Mouse (Mus musculus) stomach, postnatal 0 days (tissue): Measurements from ENCODE around the gene Lrg1. TPM values are rescaled to one million over a fixed set of nuclear protein-coding genes. Genes with fewer than 3 reads are reported as not detected.

Source experiments
- ATAC-seq: fragments of 200-750 bp; cut with Nextera tagmentation; 2 replicates; pipeline ENCODE4 v1.8.0; 2017; ENCODE audit not compliant: low FRiP score, low TSS enrichment
- DNase-seq: peaks from one replicate; pipeline ENCODE4 v3.0.0-alpha.2; 2016; ENCODE audit warnings: low spot score
- H3K27ac ChIP-seq: fragments of 300-500 bp; sonication (generic); replicated peaks from 2 replicates; pipeline ENCODE4 v1.5.1; 2014; ENCODE audit warnings: mild to moderate bottlenecking, control low read depth
- H3K27me3 ChIP-seq: fragments of 300-500 bp; sonication (generic); 2 replicates; pipeline ENCODE4 v1.6.1; 2014; ENCODE audit warnings: low read length; ENCODE audit not compliant: control insufficient read depth, insufficient read depth
- H3K36me3 ChIP-seq: fragments of 300-500 bp; sonication (generic); 2 replicates; pipeline ENCODE4 v1.6.1; 2014; ENCODE audit warnings: low read length, mixed read lengths; ENCODE audit not compliant: control insufficient read depth, insufficient read depth
- H3K4me1 ChIP-seq: fragments of 300-500 bp; sonication (generic); replicated peaks from 2 replicates; pipeline ENCODE4 v1.6.1; 2014; ENCODE audit warnings: antibody characterized with exemption; ENCODE audit not compliant: control insufficient read depth, insufficient read depth
- H3K4me2 ChIP-seq: fragments of 300-500 bp; sonication (generic); replicated peaks from 2 replicates; pipeline ENCODE4 v1.6.1; 2014; ENCODE audit warnings: low read depth, mild to moderate bottlenecking, control low read depth, moderate library complexity
- H3K4me3 ChIP-seq: fragments of 300-500 bp; sonication (generic); 2 replicates; pipeline ENCODE4 v1.5.1; 2014; ENCODE audit warnings: low read depth, low read length, control low read depth
- H3K9ac ChIP-seq: fragments of 300-500 bp; sonication (generic); 2 replicates; pipeline ENCODE4 v1.6.1; 2014; ENCODE audit warnings: mild to moderate bottlenecking, low read length, control low read depth, mixed read lengths
- H3K9me3 ChIP-seq: fragments of 300-500 bp; sonication (generic); 2 replicates; pipeline ENCODE4 v1.6.1; 2016; ENCODE audit warnings: low read length; ENCODE audit not compliant: control insufficient read depth
- CTCF ChIP-seq: IDR thresholded peaks from 2 replicates; pipeline ENCODE4 v1.5.1; 2016; ENCODE audit warnings: antibody characterized with exemption, low read depth, mild to moderate bottlenecking, moderate library complexity
- EP300 ChIP-seq: optimal IDR thresholded peaks from 2 replicates; pipeline ENCODE3; 2016; ENCODE audit warnings: antibody characterized with exemption
- WGBS: fragments of 180-500 bp; shearing (Covaris S2); extraction: QIAGEN DNeasy Blood & Tissue Kit; methylation state at CpG from one replicate; pipeline ENCODE4 v1.1.7; 2014; 5-methylcytosine and 5-hydroxymethylcytosine counted together
- polyA plus RNA-seq: library from polyadenylated mRNA; unstranded; fragments of >200 nt; fragmentation: Nextera tagmentation; extraction: Ambion mirVana; gene quantifications from 2 replicates; pipeline ENCODE4 v1.2.1, GENCODE M21; 2015

The Lrg1 gene
- polyA plus RNA-seq, 1 experiment from 2014 or later = 1.2 TPM

DNA sequence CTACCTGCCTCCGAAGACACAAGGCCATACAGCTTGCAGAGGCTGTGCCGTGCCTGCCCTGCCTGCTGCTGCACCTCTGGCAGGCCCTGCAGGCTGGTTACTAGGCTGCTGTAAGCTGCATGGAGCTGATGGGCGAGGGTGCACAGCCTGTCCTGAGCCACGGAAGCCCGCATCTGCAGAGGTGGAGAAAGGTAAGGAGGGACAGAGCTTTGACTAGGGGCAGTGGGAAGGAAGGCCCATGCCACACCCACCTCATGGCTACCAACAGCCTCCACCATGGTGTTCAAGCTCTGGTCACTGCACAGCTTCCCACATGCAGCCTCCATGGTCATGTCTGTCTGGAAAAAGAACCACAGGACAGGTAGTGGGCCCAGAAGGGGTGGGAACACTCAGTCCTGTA lies 19.6 kb downstream of the Lrg1 start:
- Histone ChIP-seq H3K36me3 (peaks cover 28% of the 10 kb centered on the region), H3K27ac (no peak overlapping the region), H3K9ac (no peak overlapping the region), H3K4me2 (no peak overlapping the region), H3K27me3 (no peaks in the 10 kb centered on the region), H3K4me3 (no peak overlapping the region), H3K4me1 (no peaks in the 10 kb centered on the region), H3K9me3 (no peaks in the 10 kb centered on the region)
- no peak for ATAC-seq
- no peak for DNase-seq
- TF ChIP-seq CTCF = no peak
- no peak for TF ChIP-seq EP300
- 91% methylated on average over 5 of the region's 5 CpGs for WGBS

DNA sequence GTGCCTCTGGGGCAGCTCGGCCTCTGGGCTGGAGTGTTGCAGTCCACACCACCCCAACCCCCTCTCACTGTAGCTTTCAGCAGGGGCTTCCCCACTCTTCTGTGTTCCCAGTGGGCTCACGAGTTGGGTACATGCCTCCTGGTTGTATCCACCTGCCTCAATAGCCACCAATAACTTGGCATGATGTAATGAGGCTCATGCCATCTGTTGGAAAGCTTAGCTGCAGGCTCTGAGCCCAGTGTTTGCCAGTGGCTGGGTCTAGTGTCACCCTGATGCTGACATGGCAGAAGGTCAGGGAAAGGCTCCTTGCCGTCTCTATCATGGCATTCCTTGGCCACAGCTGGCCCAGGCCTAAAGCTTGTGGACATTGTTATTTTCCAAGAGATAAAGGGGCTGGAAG lies 21.0 kb downstream of the Lrg1 start:
- Histone ChIP-seq H3K4me1 (no peaks in the 10 kb centered on the region), H3K4me3 (no peak overlapping the region), H3K4me2 (no peak overlapping the region), H3K27ac (no peak overlapping the region), H3K9me3 (no peaks in the 10 kb centered on the region), H3K9ac (no peak overlapping the region), H3K27me3 (no peaks in the 10 kb centered on the region), H3K36me3 (peaks cover 31% of the 10 kb centered on the region)
- ATAC-seq (no peak), DNase-seq (no peak)
- WGBS = 80% methylated on average over 3 of the region's 3 CpGs
- no peak for TF ChIP-seq CTCF
- TF ChIP-seq EP300 = no peak

DNA sequence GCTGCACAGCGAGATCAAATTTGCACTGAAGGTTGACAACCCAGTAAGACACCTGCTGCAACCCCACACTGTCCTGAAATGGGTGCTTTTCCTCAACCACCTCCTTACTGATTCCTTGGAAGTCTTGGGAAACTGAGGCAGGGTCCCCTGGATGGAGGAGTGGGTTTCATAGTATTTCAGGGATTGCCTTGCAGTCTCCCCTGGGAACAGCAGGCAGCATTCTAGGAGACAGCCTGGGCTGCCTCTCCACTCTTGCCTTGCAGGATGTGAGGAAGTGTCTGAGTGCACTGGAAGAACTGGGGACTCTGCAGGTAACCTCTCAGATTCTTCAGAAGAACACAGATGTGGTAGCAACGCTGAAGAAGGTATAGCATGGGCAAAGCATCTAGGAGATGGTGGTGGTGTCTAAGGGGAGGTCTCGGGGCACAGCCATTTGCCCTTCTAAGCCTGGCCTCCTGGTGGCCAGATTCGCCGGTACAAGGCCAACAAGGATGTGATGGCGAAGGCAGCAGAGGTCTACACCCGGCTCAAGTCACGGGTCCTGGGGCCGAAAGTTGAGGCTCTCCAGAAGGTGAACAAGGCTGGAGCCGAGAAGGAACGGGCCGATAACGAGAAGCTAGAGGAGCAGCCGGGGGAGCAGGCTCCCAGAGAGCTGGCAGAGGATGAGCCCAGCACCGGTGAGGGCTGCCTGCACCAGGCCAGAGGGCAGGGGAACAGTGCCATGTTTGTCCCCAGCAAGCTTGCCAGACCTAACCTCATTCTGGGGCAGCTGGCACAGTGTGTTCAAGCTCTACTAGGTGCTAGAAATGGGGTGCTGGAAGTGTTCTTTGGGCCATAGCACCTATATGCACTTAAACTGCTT lies 22.9 kb downstream of the Lrg1 start:
- TF ChIP-seq CTCF (peak; percentile 41), EP300 (no peak)
- H3K27ac ChIP-seq = no peak overlapping the region
- ATAC-seq = no peak
- no peaks in the 10 kb centered on the region for H3K27me3 ChIP-seq
- H3K4me2 ChIP-seq = no peak overlapping the region
- DNase-seq = no peak
- 91% methylated on average over 15 of the region's 15 CpGs for WGBS
- no peak overlapping the region for H3K9ac ChIP-seq
- H3K36me3 ChIP-seq = peaks cover 31% of the 10 kb centered on the region
- no peak overlapping the region for H3K4me3 ChIP-seq
- no peaks in the 10 kb centered on the region for H3K9me3 ChIP-seq
- H3K4me1 ChIP-seq = no peaks in the 10 kb centered on the region

DNA sequence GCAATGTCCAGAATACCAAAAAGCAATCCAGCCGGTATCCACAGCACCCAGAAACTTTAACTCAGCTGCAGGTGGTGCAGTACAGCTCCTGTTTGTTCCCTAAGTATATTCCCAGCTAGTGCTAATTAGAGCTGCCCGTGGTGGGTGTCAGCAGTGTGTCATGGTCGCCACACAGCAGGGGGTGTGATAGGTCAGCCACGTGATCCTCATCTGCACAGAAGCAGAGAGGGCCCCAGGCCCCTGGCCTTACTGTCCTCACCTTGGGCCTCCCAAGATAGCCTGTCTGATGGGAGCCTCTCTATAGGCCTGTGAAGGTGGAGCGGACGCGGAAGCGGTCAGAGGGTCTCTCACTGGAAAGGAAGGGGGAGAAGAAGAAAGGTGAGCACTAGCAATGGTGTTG lies 23.6 kb downstream of the Lrg1 start:
- ATAC-seq (no peak), DNase-seq (no peak)
- no peaks in the 10 kb centered on the region for H3K4me1 ChIP-seq
- H3K4me2 ChIP-seq = no peak overlapping the region
- no peaks in the 10 kb centered on the region for H3K27me3 ChIP-seq
- H3K27ac ChIP-seq = no peak overlapping the region
- no peak overlapping the region for H3K9ac ChIP-seq
- H3K4me3 ChIP-seq = no peak overlapping the region
- 94% methylated on average over 8 of the region's 8 CpGs for WGBS
- no peaks in the 10 kb centered on the region for H3K9me3 ChIP-seq
- peaks cover 33% of the 10 kb centered on the region for H3K36me3 ChIP-seq
- no peak for TF ChIP-seq EP300
- no peak for TF ChIP-seq CTCF

DNA sequence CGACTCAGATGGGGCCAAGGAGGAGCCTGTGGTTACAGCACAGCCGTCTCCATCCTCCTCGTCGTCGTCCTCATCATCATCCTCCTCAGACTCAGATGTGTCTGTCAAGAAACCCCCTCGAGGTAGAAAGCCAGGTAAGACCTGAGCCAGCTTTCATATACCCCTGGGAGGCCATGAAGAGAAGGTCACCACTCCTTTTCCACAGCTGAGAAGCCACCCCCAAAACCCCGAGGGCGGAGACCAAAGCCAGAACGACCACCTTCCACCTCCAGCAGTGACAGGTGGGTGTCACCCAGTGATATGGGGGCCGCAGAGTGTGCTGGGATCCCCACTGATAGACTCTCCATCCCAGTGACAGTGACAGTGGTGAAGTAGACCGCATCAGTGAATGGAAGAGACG lies 24.9 kb downstream of the Lrg1 start:
- Histone ChIP-seq H3K4me2 (no peak overlapping the region), H3K27ac (no peak overlapping the region), H3K36me3 (peaks cover 33% of the 10 kb centered on the region), H3K9ac (no peak overlapping the region), H3K27me3 (no peaks in the 10 kb centered on the region), H3K4me3 (no peak overlapping the region), H3K4me1 (no peaks in the 10 kb centered on the region), H3K9me3 (no peaks in the 10 kb centered on the region)
- ATAC-seq (no peak), DNase-seq (no peak)
- 92% methylated on average over 12 of the region's 12 CpGs for WGBS
- TF ChIP-seq CTCF = no peak
- no peak for TF ChIP-seq EP300

DNA sequence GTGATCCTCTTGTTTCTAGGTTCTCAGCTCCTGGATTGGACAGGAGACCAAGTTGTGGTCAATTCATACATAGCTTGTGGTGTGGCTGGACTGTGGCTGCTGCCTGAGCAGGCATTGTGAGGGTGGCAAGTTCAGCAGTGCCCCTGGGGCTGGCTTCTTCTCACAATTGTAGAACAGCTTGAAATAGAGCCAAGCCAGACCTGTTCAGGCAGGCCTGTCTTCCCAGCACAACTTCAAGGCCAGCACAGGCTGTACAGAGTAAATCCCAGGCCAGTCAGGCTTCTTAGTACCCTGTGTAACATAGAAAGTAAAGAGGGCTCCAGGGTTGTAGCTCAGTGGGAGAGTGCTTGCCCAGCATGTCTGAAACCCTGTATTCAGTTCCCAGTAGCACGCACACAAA lies 29.0 kb downstream of the Lrg1 start:
- ATAC-seq (peak; percentile 26; the same call in 1 of the 2 replicates), DNase-seq (no peak)
- Histone ChIP-seq H3K4me3 (no peak overlapping the region), H3K36me3 (peaks cover 11% of the 10 kb centered on the region; the same call in 1 of the 2 replicates), H3K9me3 (no peaks in the 10 kb centered on the region), H3K4me2 (no peak overlapping the region), H3K9ac (no peak overlapping the region), H3K27ac (peak overlapping the region; percentile 36; the same call in 1 of the 2 replicates), H3K4me1 (no peaks in the 10 kb centered on the region), H3K27me3 (no peaks in the 10 kb centered on the region)
- TF ChIP-seq CTCF (no peak), EP300 (no peak)
- WGBS = 77% methylated on average over 1 of the region's 1 CpGs
